Mouse (Mus musculus) intestine, postnatal 0 days (tissue): ENCODE measurements at regions not wholly inside any gene's neighbourhood (a gene's known extent, or its start where the extent isn't known, plus 50 kb on each side); places are given as distances from the start of the nearest gene placed in this dataset.

Experiments
- ATAC-seq: fragments of 200-750 bp; cut with Nextera tagmentation; 2 replicates; pipeline ENCODE4 v1.8.0; 2017; ENCODE audit warnings: mild to moderate bottlenecking, moderate TSS enrichment, moderate library complexity
- H3K27ac ChIP-seq: fragments of 300-500 bp; sonication (generic); 2 replicates; pipeline ENCODE4 v1.5.1; 2014; ENCODE audit warnings: mild to moderate bottlenecking, low read depth, low read length, moderate library complexity
- H3K27me3 ChIP-seq: fragments of 300-500 bp; sonication (generic); replicated peaks from 2 replicates; pipeline ENCODE4 v1.6.1; 2014; ENCODE audit warnings: low read length, mixed read lengths; ENCODE audit not compliant: control insufficient read depth, insufficient read depth
- H3K36me3 ChIP-seq: fragments of 300-500 bp; sonication (generic); 2 replicates; pipeline ENCODE4 v1.6.1; 2014; ENCODE audit warnings: mild to moderate bottlenecking, moderate library complexity; ENCODE audit not compliant: control insufficient read depth, insufficient read depth
- H3K4me1 ChIP-seq: fragments of 300-500 bp; sonication (generic); replicated peaks from 2 replicates; pipeline ENCODE4 v1.6.1; 2014; ENCODE audit warnings: antibody characterized with exemption, low read length, mixed read lengths; ENCODE audit not compliant: control insufficient read depth, insufficient read depth
- H3K4me2 ChIP-seq: fragments of 300-500 bp; sonication (generic); replicated peaks from 2 replicates; pipeline ENCODE4 v1.6.1; 2014; ENCODE audit warnings: low read depth, mild to moderate bottlenecking, moderate library complexity
- H3K4me3 ChIP-seq: fragments of 300-500 bp; sonication (generic); 2 replicates; pipeline ENCODE4 v1.5.1; 2014; ENCODE audit warnings: low read depth, low read length
- H3K9ac ChIP-seq: fragments of 300-500 bp; sonication (generic); 2 replicates; pipeline ENCODE4 v1.6.1; 2014; ENCODE audit warnings: mild to moderate bottlenecking, low read depth, low read length
- H3K9me3 ChIP-seq: fragments of 300-500 bp; sonication (generic); 2 replicates; pipeline ENCODE4 v1.6.1; 2016; ENCODE audit warnings: mixed run types; ENCODE audit not compliant: control insufficient read depth
- CTCF ChIP-seq: sonication (generic); IDR thresholded peaks from 2 replicates; pipeline ENCODE4 v1.5.1; 2016; ENCODE audit warnings: low read depth, mild to moderate bottlenecking, control low read depth, antibody characterized with exemption, moderate library complexity
- WGBS: fragments of 180-500 bp; shearing (Covaris S2); extraction: QIAGEN DNeasy Blood & Tissue Kit; methylation state at CpG from one replicate; pipeline ENCODE4 v1.1.7; 2014; 5-methylcytosine and 5-hydroxymethylcytosine counted together

- H3K9me3 ChIP-seq: no peaks in the 10 kb centered on the region
- no peak for ATAC-seq
- H3K9ac ChIP-seq: no peak overlapping the region
- H3K4me3 ChIP-seq: no peak overlapping the region
- H3K4me1 ChIP-seq: no peaks in the 10 kb centered on the region
- no peak overlapping the region for H3K27ac ChIP-seq
- peak; percentile 26 for TF ChIP-seq CTCF
- no peaks in the 10 kb centered on the region for H3K27me3 ChIP-seq
- no peaks in the 10 kb centered on the region for H3K36me3 ChIP-seq
- H3K4me2 ChIP-seq: no peak overlapping the region
- WGBS: 36% methylated on average over 4 of the region's 4 CpGs
Measured at GRCm38 (mm10) chr8:89456517-89456916, 412.6 kb upstream of the Sall1 start.

GRCm38 (mm10) chr8:89455731-89456130 is 411.8 kb upstream of the Sall1 start:
- no peak overlapping the region for H3K4me2 ChIP-seq
- WGBS: 57% methylated on average over 5 of the region's 5 CpGs

GRCm38 (mm10) chr8:89454197-89454596 is 410.2 kb upstream of the Sall1 start:
- H3K9me3 ChIP-seq: no peaks in the 10 kb centered on the region
- H3K4me2 ChIP-seq: no peak overlapping the region
- no peak overlapping the region for H3K27ac ChIP-seq
- H3K4me3 ChIP-seq: no peak overlapping the region
- no peak overlapping the region for H3K9ac ChIP-seq
- H3K27me3 ChIP-seq: no peaks in the 10 kb centered on the region
- no peak for ATAC-seq
- no peak for TF ChIP-seq CTCF
- 81% methylated on average over 7 of the region's 7 CpGs for WGBS
- no peaks in the 10 kb centered on the region for H3K36me3 ChIP-seq
- no peaks in the 10 kb centered on the region for H3K4me1 ChIP-seq

More at GRCm38 (mm10) chr8:89455731-89456130, 411.8 kb upstream of the Sall1 start:
- no peaks in the 10 kb centered on the region for H3K9me3 ChIP-seq
- no peak overlapping the region for H3K27ac ChIP-seq
- no peak for TF ChIP-seq CTCF
- no peaks in the 10 kb centered on the region for H3K36me3 ChIP-seq
- no peaks in the 10 kb centered on the region for H3K4me1 ChIP-seq
- H3K9ac ChIP-seq: no peak overlapping the region
- no peaks in the 10 kb centered on the region for H3K27me3 ChIP-seq
- no peak overlapping the region for H3K4me3 ChIP-seq
- ATAC-seq: no peak

GRCm38 (mm10) chr8:89453724-89454123 is 409.8 kb upstream of the Sall1 start:
- TF ChIP-seq CTCF: no peak
- ATAC-seq: no peak
- H3K4me3 ChIP-seq: no peak overlapping the region
- no peak overlapping the region for H3K9ac ChIP-seq
- WGBS: 72% methylated on average over 2 of the region's 2 CpGs
- no peak overlapping the region for H3K27ac ChIP-seq
- no peaks in the 10 kb centered on the region for H3K27me3 ChIP-seq
- H3K36me3 ChIP-seq: no peaks in the 10 kb centered on the region
- no peaks in the 10 kb centered on the region for H3K4me1 ChIP-seq
- H3K4me2 ChIP-seq: no peak overlapping the region
- no peaks in the 10 kb centered on the region for H3K9me3 ChIP-seq

DNA sequence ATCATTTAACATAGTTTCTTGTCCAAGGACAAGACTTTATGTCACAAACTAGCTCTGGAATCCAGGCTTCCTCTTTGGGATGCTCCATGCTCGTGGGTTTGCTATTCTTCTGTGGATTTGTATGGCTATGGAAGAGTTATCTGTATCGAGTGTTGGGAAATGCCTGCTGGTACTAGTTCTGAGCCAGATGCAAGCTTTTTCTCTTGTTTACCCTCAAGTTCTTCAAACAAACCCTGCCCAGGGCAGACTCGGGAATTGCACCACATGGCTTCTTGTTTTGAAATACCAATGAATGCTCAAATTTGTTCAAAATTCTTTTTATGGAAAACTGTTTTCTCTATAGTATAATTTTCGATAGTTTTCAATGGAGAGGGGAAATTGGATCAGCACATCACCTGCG is 400.5 kb upstream of the Sall1 start:
- no peak overlapping the region for H3K4me2 ChIP-seq
- ATAC-seq: no peak
- no peaks in the 10 kb centered on the region for H3K4me1 ChIP-seq
- WGBS: 55% methylated on average over 5 of the region's 5 CpGs
- no peaks in the 10 kb centered on the region for H3K36me3 ChIP-seq
- no peak overlapping the region for H3K27ac ChIP-seq
- H3K9ac ChIP-seq: no peak overlapping the region
- H3K9me3 ChIP-seq: no peaks in the 10 kb centered on the region
- no peak for TF ChIP-seq CTCF
- no peak overlapping the region for H3K4me3 ChIP-seq
- no peaks in the 10 kb centered on the region for H3K27me3 ChIP-seq

DNA sequence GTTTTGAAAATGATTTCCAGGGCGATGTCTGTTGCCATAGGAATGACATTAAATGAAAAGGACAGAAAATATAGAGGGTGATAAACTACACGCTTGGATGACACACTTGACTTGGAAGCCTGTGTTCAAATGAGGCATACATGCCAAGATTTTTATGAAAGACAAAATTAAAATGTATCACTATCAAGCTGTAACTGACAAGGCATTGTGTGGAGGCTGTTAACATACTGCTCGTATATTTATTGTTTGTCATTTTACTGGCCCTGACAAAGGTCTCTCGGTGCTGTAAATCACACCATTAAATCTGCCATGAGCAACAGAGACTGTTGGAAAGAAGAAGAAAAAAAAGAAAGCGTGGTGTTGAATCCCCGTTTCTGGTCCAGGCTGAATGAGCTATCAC is 395.3 kb upstream of the Sall1 start:
- no peak overlapping the region for H3K4me2 ChIP-seq
- no peak overlapping the region for H3K9ac ChIP-seq
- ATAC-seq: no peak
- H3K36me3 ChIP-seq: no peaks in the 10 kb centered on the region
- H3K9me3 ChIP-seq: no peaks in the 10 kb centered on the region
- no peak overlapping the region for H3K4me3 ChIP-seq
- TF ChIP-seq CTCF: no peak
- 54% methylated on average over 6 of the region's 6 CpGs for WGBS
- no peak overlapping the region for H3K27ac ChIP-seq
- H3K4me1 ChIP-seq: no peaks in the 10 kb centered on the region
- no peaks in the 10 kb centered on the region for H3K27me3 ChIP-seq

- Histone ChIP-seq H3K9ac (no peak overlapping the region), H3K4me3 (no peak overlapping the region), H3K9me3 (no peaks in the 10 kb centered on the region), H3K4me2 (no peak overlapping the region), H3K36me3 (no peaks in the 10 kb centered on the region), H3K27me3 (no peaks in the 10 kb centered on the region), H3K27ac (no peak overlapping the region), H3K4me1 (no peaks in the 10 kb centered on the region)
- TF ChIP-seq CTCF: no peak
- peak; percentile 57; the same call in 1 of the 2 replicates for ATAC-seq
- 83% methylated on average over 3 of the region's 3 CpGs for WGBS
Measured at GRCm38 (mm10) chr8:89426969-89427368, 383.0 kb upstream of the Sall1 start.
